Mouse (Mus musculus) urinary bladder, adult 2 months (tissue): ENCODE results near the gene Gpr107. TPM values are rescaled to one million over a fixed set of nuclear protein-coding genes. Genes with fewer than 3 reads are reported as not detected.
A peak's percentile ranks its signal among the peaks of the same experiment; 100 is the strongest.

ENCODE experiments used
- DNase-seq: peaks from one replicate; pipeline ENCODE4 v3.0.0; 2022; ENCODE audit warnings: low spot score
- polyA plus RNA-seq: library from polyadenylated mRNA; depleted of rRNA; stranded (reverse); fragments of >200 nt; gene quantifications from 2 replicates; pipeline ENCODE4 v1.2.3, GENCODE M21; 2012

Gene Gpr107
- polyA plus RNA-seq, 1 experiment, result 24.2 TPM

DNA sequence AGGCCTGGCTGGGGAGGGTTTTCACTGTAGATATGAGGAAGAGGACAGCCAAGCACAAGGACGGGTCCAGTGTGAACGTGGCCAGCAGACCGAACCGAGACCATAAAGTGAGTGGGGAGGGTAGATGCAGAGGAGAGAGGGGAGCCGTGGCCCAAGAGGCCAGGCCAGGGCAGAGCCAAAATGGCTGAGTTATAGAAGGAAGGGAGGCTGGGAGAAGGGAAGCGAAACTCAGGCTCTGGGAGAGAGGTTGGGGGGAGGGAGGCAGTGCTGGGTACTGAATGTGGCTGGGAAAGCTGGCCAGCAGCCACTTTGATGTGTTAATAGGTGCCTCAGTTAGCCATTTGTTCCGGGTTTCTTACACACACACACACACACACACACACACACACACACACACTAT, 24.9 kb upstream of the Gpr107 start:
- DNase-seq, result no peak

DNA sequence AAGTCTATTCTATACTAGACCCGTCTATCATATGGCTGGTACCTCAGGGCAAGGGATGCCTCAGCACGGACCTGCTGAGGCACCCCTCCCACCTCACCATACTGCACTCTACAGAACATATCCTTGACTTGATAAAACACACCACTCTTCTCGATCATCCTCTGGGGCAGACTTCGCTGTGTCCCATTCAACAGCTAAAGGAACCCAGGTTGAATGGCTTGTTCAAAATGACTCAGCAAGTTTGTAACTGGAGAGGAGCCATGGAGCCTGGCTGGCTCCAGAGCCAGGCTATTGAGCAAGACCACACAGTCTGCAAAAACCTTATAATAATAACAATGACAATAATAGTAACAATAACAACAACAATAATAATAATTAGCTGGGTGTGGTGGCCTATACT, 24.2 kb upstream of the Gpr107 start:
- no peak for DNase-seq

DNA sequence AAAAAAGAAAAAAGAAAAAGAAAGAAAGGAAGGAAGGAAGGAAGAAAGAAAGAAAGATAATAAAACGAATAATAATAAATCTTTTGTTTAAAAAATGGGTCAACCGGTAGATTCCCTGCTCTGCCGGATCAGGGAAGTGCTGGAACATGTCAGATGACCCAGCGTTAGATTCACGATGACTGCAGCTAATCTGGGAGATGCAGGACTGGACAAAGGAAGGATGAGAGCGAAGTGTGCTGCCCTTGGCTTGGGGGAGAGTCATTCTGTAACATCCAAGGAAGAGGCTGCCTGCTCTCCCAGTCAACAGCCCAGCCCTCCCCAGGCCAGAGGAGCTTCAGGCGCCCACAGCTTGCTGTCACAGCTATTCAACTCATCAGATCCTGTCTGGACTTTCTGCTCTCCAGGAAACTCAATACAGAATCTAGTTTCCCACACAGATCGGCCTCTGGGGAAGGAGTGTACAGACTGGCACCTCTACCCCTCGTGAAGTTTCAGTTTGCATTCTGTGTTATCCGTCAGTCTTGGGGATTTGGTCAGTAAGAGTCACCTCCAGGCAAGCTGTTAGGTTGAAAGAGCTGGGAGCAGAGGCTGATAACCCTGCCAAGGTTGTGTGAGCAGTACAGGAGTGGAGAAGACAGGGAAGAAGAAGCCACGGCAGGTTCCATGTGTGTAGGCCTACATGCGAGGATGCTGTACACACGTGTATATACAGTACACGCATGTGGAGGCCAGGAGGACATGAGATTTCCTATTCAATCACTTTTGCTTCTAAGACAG, 22.2 kb upstream of the Gpr107 start:
- no peak for DNase-seq

GRCm38 (mm10) chr2:31130815-31131299, 21.3 kb upstream of the Gpr107 start:
- no peak for DNase-seq

GRCm38 (mm10) chr2:31132682-31133081, 19.4 kb upstream of the Gpr107 start:
- DNase-seq, result no peak

DNA sequence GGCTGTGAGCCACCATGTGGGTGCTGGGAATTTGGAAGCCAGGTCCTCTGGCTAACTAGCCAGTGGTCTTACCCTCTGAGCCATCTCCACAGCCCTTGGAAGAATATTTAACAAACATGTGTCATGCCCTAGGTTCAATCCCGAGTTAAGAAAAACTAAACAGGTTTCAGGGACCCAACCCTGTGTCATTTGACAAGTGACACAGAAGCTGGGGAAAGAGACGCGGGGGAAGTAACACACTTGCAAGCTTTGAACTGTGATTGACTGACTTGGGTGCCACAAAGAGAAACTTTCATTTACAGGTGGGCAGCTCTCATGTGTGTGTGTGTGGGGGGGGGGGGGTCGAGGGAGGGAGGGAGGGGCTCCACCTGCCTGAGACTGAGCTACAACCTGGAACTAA, 18.1 kb upstream of the Gpr107 start:
- no peak for DNase-seq

- DNase-seq, result no peak
These were observed 16.6 kb upstream of the Gpr107 start for GRCm38 (mm10) chr2:31135512-31135931.

- DNase-seq, result no peak
These were observed 15.8 kb upstream of the Gpr107 start for GRCm38 (mm10) chr2:31136338-31136737.

GRCm38 (mm10) chr2:31137018-31137590, 15.0 kb upstream of the Gpr107 start:
- DNase-seq, result no peak

DNA sequence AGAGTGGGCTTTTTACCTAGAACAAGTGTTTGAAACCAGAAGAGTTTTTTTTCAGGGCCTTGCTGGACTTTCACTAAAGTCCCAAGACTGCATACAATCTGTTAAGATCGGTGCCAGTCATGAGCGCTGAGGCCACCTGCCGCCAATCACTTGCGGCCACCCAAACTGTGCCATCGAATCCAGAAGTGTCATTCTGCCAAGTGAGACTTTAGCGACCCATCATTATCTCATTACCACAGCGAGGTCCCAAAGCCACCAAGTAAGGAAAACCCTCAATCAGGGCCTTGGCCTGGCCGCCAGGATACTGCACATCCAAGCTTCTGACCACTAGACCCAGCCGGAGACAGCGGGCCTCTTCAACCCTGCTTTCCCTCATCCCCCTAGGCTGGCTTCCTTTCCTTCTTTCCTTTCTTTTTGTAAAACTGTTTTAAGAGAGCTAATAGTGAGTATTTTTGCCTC, 12.9 kb upstream of the Gpr107 start:
- no peak for DNase-seq

DNA sequence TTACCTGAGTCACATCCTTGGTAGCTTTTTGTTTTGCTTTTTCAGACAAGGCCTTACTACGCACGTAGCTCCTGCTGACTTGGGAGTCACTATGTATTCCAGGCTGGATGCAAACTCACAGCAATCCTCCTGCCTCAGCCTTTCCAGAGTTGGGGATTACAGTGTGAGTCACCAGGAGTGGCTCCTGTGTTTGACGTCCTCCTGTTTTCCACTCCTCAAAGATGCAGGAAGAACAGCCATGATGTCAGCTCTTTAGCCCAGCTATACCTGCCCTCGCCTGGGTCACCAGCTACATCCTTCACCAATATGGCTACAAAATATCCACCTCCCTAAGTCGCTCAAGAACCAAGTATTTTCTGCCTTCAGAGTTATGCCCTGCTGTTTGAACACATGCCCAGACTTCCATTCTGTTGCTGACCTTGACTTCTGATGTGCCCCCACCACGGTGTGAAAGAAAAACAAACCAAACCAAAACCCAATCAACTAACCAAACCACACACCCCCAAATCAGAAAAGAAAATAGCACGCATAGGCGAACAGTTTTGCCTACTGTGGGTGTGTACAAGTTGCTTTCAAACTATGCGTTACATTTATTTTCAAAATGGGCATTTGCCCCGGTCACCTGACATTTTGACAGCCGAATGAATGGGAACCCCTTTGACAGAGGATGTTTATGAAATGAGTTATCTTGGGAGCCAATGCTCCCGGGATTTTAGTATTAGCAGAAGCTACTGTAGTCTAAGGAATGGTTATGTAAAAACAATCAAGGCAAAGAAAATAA, 11.9 kb upstream of the Gpr107 start:
- no peak for DNase-seq

DNA sequence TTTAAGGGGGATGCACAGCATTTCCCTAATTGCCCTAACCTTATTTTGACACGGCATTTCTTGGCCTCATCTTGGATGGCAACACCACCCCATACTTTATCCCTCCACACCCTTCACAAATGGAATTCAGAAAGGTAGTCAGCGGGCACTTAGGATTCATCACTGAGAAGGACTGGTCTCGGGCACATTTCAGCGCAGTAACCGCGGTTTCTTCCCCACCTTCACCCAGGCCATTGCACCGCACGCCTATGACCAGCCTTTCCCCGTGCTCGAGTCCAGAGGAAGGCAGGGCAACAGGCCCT, 11.4 kb upstream of the Gpr107 start:
- DNase-seq, result peak; percentile 38

DNA sequence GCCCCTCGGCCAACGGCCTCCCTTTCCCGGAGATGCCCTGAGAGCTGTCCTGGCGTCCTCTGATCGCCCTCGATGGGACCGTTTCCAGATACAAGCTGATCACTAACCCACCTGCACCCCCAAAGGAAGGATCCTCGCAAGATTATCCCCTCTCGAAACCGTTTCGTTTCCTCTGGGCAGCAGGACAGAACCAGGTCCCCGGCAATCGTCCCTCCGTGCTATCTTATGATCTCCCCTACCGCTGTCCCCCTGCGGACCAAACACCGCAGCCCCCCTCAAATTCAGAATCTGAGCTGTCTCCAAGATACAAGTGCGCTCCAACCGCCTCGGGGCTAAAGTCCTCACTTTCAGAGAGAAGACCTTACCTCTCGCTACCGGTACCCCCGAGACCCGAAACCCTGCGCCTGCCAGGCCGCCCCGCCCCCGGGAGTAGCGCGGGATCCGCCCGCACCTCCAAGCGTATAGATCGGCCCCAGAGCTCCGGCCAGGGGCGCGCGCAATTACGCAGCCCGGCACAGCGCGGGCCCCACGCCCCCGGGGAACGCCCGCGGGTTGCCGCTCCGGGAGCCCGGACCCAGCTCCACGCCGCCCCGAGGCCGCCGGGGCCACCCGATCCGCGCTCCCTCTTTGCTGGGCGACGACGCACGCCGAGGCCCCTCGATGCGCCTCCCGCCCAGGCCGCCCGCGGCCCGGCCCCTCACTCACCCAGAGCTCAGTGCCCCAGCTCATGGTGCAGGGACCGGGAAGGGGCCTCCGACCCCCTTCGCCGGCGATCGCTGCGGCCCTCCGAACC, 10.8 kb upstream of the Gpr107 start:
- no peak for DNase-seq

- DNase-seq, result peak; percentile 77
These were observed 10.2 kb upstream of the Gpr107 start, which contains the start of gene Fnbp1 for GRCm38 (mm10) chr2:31141867-31142454. TSS of gene Fnbp1 (minus strand) at chr2:31142008.

DNA sequence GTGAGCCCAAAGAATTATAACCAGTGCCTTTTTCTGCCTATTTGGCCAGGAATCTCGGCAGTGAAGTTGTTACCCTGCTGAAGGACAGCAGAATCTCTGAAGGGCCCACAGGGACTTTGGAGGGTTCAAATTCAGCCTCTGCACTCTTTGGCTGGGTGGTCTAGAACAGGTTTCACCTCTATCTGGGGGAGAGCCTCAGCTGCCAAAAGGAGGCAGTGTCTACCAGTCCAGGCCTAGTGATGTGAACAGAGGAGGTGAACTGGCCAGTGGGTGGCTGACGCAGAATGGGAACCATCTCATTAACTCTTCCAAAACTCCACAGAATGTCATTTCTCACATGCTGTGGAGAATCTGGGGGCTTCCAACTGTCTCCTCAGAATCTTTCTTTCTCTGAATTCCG, 9.6 kb upstream of the Gpr107 start:
- DNase-seq, result no peak

GRCm38 (mm10) chr2:31143326-31143725, 8.8 kb upstream of the Gpr107 start:
- no peak for DNase-seq

DNA sequence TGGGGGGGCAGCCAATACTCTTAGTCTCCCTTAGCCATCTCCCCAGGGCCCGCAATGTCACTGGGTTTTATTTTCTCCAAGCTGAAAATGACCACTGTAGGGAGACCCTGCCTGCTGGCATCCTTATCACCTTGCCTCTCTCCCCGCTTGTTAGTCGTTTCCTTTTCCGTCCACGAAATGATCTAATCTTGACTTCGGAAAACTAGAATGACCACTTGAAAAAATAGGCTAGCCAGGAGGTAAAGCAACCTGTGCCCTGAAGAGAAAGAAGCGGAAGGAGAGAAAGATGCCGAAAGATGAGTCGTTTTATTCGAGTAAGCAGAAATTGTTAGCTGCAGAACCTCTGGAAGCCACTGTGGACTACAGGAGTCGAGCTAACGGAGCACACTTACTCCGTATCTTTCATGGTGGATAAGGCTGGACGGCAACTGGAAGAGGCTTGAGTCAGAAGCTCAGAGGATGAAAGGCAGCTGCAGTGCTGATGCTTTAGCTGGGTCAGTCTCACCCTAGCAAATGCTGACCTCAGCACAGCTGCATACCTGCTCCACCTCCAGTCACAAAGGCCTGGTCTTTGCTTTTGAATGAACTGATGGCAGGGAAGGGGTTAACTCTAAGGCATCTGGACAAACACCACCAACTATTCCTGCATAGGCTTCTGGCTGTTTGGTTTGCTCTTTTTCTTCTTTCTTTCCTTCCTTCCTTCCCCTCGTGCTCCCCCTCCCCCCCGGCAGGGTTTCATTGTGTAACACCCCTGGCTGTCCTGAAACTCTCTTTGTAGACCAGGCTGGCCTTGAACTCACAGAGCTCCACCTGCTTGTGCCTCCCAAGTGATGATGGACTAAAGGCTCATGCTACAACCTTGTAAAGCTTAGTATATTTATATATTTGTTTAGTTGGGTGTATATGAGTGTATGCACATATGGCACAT, 8.1 kb upstream of the Gpr107 start:
- DNase-seq, result no peak

DNA sequence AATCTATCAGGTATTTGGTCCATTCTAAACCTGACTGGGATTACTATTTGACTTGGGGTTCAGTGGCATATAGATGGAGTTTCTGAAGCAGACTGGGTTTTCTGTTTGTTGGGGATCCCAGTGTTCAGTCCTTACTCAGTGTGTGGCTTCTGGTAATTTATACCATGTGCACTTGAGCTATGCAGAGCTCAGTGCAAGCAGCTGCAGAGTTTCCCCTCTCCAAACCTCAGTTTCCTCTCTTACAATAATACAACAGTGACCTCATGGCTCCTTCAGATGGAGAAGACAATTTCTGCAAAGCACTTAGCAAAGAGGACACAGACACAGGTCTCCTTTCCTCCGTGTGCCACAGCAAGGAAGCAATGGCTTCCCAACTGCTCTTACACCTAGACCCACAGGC, 7.2 kb upstream of the Gpr107 start:
- DNase-seq, result no peak

- no peak for DNase-seq
These were observed 5.1 kb upstream of the Gpr107 start for GRCm38 (mm10) chr2:31147054-31147453.

DNA sequence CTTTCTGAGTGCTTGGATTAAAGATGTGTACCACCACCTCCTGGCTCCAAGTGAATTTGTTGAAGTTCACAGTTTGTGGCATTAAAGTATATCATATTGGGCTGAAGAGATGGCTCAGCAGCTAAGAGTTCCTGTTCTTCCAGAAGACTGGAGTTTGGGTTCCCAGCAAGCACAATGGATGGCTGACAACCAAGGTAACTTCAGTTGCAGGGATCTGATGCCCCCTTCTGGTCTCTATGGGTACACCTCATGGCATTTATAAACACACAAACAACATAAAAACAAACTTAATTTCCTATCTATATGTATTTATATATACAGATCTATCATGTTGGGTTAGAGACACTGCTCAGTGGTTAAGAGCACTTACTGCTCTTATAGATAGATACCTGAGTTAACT, 1.4 kb upstream of the Gpr107 start:
- DNase-seq, result no peak
